Mouse (Mus musculus) adrenal gland, postnatal 10 days (tissue): ENCODE measurements around the gene Pet2. TPM values are rescaled to one million over a fixed set of nuclear protein-coding genes. Genes with fewer than 3 reads are reported as not detected.

Experiments used
- DNase-seq: peaks from one replicate; pipeline ENCODE4 v3.0.0; 2021; ENCODE audit warnings: mixed read lengths
- long read RNA-seq, 2 experiments: library from polyadenylated mRNA; stranded (forward); transcript quantifications; one replicate each; pipeline ENCODE4 v2.0.0; 2021
- total RNA-seq, 2 experiments: library from RNA; stranded (reverse); gene quantifications; 2 replicates each; pipeline ENCODE4 v1.2.3; 2021

The Pet2 gene
- not detected for total RNA-seq
- long read RNA-seq, experiment 1 = 0 reads
- long read RNA-seq, experiment 2 = 0 reads

DNA sequence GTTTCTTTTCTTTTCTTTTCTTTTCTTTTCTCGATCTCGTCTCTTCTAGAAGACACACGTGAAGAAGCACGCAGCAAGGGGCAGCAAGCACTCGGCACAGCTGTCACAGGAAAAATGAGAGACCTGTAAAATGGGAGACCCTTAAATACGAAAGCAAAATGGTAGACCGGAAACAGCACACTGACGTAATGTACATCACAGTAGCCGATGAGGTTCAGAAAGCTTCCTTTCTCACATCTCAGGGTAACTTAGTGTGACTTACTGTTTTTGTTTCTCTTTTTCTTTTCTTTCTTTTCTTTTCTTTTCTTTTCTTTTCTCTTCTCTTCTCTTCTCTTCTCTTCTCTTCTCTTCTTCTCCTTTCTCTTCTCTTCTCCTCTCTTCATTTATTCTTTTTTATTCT is at the start of gene Pet2:
Gene Pet2, minus strand, starts transcription at position 101 of the 400 bp plus-strand sequence.
- no peak for DNase-seq
